Mouse (Mus musculus) liver, adult 2 months (tissue): Measurements from ENCODE around the gene Slc25a13. TPM values are rescaled to one million over a fixed set of nuclear protein-coding genes. Genes with fewer than 3 reads are reported as not detected.

ENCODE experiments used
- DNase-seq: peaks from one replicate; pipeline ENCODE4 v3.0.0-alpha.2; 2011; ENCODE audit warnings: low read depth, low spot score; ENCODE audit errors: extremely low read depth
- H3K27ac ChIP-seq: fragments of 200-500 bp; replicated peaks from 2 replicates; pipeline ENCODE4 v1.5.1; 2012; ENCODE audit warnings: low read depth, mild to moderate bottlenecking, control low read depth, inconsistent platforms, low read length; ENCODE audit not compliant: insufficient read depth
- H3K27me3 ChIP-seq: fragments of 200-500 bp; 2 replicates; pipeline ENCODE4 v1.6.1; 2012; ENCODE audit warnings: mild to moderate bottlenecking, moderate library complexity, low read length, inconsistent platforms; ENCODE audit not compliant: control insufficient read depth, insufficient read depth
- H3K36me3 ChIP-seq: fragments of 200-500 bp; 2 replicates; pipeline ENCODE4 v1.6.1; 2012; ENCODE audit warnings: low read length, inconsistent platforms; ENCODE audit not compliant: control insufficient read depth, insufficient read depth
- H3K4me1 ChIP-seq: fragments of 200-500 bp; 2 replicates; pipeline ENCODE4 v1.6.1; 2011; ENCODE audit warnings: low read length; ENCODE audit not compliant: control insufficient read depth, insufficient read depth
- H3K4me3 ChIP-seq: fragments of 200-500 bp; 2 replicates; pipeline ENCODE4 v1.5.1; 2011; ENCODE audit warnings: low read depth, mild to moderate bottlenecking, control low read depth, low read length, moderate library complexity; ENCODE audit not compliant: insufficient read depth
- H3K79me2 ChIP-seq: fragments of 200-500 bp; 2 replicates; pipeline ENCODE4 v1.6.1; 2012; ENCODE audit warnings: inconsistent platforms, mild to moderate bottlenecking, low read length, moderate library complexity; ENCODE audit not compliant: control insufficient read depth, insufficient read depth
- H3K9ac ChIP-seq: fragments of 200-500 bp; 2 replicates; pipeline ENCODE4 v1.6.1; 2012; ENCODE audit warnings: low read depth, mild to moderate bottlenecking, control low read depth, inconsistent platforms, low read length
- CTCF ChIP-seq: fragments of 200-500 bp; IDR thresholded peaks from 2 replicates; pipeline ENCODE4 v1.5.1; 2011; ENCODE audit warnings: low read depth, low read length, control low read depth
- POLR2A ChIP-seq: fragments of 200-500 bp; IDR thresholded peaks from 2 replicates; pipeline ENCODE4 v1.6.1; 2011; ENCODE audit warnings: low read length, control low read depth; ENCODE audit not compliant: insufficient read depth; ENCODE audit errors: extremely low read depth
- WGBS: fragments of 180-500 bp; shearing (Covaris S2); methylation state at CpG from one replicate; pipeline ENCODE4 v1.1.7; 2018; 5-methylcytosine and 5-hydroxymethylcytosine counted together
- polyA plus RNA-seq: library from polyadenylated mRNA; depleted of rRNA; stranded (reverse); fragments of >200 nt; gene quantifications from 2 replicates; pipeline ENCODE4 v1.2.3, GENCODE M21; 2012
- total RNA-seq: library from RNA; depleted of rRNA; stranded (reverse); fragments of >200 nt; gene quantifications from 2 replicates; pipeline ENCODE4 v1.2.3, GENCODE M21; 2014

Slc25a13 gene
- total and polyA plus RNA-seq, 2 experiments, result 53.5 to 232 TPM

DNA sequence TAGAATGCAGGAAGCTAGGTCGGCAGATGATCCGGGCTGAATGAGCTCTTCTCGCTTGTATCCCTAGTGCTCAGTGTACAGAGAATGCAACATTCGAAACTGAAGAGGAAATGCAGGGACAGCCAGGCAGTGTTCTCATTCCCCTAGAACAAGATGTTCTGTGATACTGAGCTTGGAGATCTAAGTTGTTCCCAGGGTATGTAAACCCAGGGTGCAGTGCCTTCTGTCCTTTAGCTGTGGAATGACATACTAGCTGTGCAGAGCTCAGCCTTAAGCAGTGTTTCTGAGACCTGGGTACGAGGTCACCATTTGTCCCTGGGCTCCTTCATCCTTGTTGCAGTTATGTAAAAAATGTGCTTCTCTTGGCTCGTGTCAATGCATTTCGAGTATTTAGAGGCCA is 25.1 kb upstream of the Slc25a13 start:
- 81% methylated on average over 7 of the region's 7 CpGs for WGBS
- Histone ChIP-seq H3K4me1 (peaks cover 8% of the 10 kb centered on the region), H3K9ac (no peak overlapping the region), H3K79me2 (no peaks in the 10 kb centered on the region), H3K27ac (no peak overlapping the region), H3K4me3 (no peak overlapping the region), H3K36me3 (no peaks in the 10 kb centered on the region), H3K27me3 (no peaks in the 10 kb centered on the region)
- TF ChIP-seq CTCF, result no peak
- no peak for TF ChIP-seq POLR2A
- DNase-seq, result no peak

DNA sequence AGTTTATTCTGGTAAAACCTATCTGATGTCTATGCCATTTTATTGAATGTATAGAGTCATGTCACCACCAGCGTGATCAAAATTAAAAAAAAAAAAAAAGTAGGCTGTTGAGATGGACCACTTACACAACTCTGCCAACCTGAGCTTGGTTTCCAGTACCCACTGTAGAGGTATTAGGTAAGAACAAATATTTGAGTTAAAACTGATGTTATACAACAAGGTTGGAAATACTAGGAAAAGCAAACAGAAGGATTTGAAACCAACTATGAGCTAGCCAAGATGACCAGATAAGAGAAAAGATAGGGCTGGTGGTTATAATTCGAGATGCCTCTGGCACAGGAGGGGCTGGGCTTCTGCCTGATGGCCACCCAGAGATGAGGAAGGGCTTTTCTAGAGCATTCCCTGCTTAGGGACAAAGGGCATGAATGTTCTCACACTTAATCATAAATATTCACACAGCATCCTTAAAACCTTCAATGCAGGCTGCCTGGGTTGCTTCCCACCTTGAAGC is 19.9 kb upstream of the Slc25a13 start:
- no peak for TF ChIP-seq CTCF
- TF ChIP-seq POLR2A, result no peak
- H3K4me3 ChIP-seq, result no peak overlapping the region
- H3K36me3 ChIP-seq, result no peaks in the 10 kb centered on the region
- H3K27ac ChIP-seq, result peak overlapping the region; percentile 31
- no peaks in the 10 kb centered on the region for H3K27me3 ChIP-seq
- WGBS, result 26% methylated on average over 2 of the region's 2 CpGs
- peak overlapping the region; percentile 12; the same call in 1 of the 2 replicates for H3K9ac ChIP-seq
- peaks cover 3% of the 10 kb centered on the region for H3K4me1 ChIP-seq
- peak; percentile 94 for DNase-seq
- H3K79me2 ChIP-seq, result no peaks in the 10 kb centered on the region

DNA sequence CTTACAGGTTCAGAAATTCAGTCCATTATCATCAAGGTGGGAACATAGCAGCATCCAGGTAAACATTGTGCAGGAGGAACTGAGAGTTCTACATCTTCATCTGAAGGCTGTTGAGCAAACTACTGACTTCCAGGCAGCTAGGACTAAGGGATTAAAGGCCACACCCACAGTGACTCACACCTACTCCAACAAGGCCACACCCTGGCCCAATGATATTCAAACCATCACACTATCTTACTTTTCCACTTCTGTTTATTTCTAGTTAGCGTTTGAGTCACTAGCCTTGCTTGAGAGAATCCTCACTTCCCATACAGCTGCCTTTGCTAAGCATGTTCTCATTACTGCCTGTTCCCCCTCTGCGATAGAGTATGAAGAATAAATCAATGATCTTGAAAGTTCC is 13.3 kb upstream of the Slc25a13 start:
- Histone ChIP-seq H3K36me3 (no peaks in the 10 kb centered on the region), H3K27ac (no peak overlapping the region), H3K4me1 (no peaks in the 10 kb centered on the region), H3K79me2 (no peaks in the 10 kb centered on the region), H3K9ac (no peak overlapping the region), H3K4me3 (no peak overlapping the region), H3K27me3 (no peaks in the 10 kb centered on the region)
- DNase-seq, result no peak
- TF ChIP-seq POLR2A (no peak), CTCF (no peak)
- WGBS, result 79% methylated on average over 2 of the region's 2 CpGs

DNA sequence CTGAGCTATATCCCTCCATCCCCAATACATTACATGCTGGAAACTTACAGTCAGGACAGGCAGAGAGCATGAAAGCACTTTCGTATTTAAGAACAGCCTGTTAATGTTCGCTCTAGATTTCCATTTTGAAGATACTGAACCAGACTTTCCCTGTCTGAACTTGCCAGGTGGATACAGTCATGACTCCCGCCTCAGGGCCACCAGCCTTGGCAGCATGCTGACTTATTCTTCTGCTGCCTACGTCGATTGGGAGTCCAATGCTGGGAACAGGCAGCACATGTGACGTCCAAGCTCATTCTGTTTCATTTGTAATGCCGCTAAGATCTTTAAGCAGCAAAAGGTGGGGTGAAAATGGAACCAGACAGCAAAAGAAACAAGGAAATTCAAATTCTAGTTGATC is 5.7 kb upstream of the Slc25a13 start:
- H3K36me3 ChIP-seq, result no peaks in the 10 kb centered on the region
- peaks cover 11% of the 10 kb centered on the region for H3K4me1 ChIP-seq
- no peak overlapping the region for H3K27ac ChIP-seq
- DNase-seq, result peak; percentile 41
- H3K9ac ChIP-seq, result no peak overlapping the region
- whole genome bisulfite sequencing, result 83% methylated on average over 7 of the region's 7 CpGs
- no peak overlapping the region for H3K4me3 ChIP-seq
- H3K27me3 ChIP-seq, result no peaks in the 10 kb centered on the region
- no peaks in the 10 kb centered on the region for H3K79me2 ChIP-seq
- TF ChIP-seq CTCF (no peak), POLR2A (no peak)

DNA sequence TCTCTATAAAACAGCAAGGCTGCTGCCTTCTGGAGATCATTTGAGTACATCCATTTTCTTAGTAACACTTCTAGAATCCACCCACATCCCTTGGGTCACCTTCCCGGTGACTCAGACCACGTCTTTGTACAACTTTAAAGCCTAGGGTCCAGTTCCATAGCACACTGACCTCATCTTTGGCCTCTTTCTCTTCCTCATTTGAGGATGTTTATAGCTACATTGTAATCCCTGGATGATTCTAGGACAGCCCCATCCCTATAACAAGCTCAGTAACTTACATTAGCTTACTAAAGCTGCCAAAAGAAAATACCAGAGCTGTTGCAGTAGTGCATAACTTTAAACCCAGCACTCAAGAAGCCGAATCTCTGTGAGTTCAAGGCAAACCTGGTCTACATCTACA is 3.6 kb upstream of the Slc25a13 start:
- 76% methylated on average over 3 of the region's 3 CpGs for WGBS
- Histone ChIP-seq H3K27ac (peak overlapping the region; percentile 78), H3K9ac (no peak overlapping the region), H3K79me2 (no peaks in the 10 kb centered on the region), H3K4me3 (no peak overlapping the region), H3K4me1 (peaks cover 11% of the 10 kb centered on the region), H3K27me3 (no peaks in the 10 kb centered on the region), H3K36me3 (no peaks in the 10 kb centered on the region)
- TF ChIP-seq CTCF, result no peak
- TF ChIP-seq POLR2A, result no peak
- no peak for DNase-seq

GRCm38 (mm10) chr6:6219661-6220370 is 2.8 kb upstream of the Slc25a13 start:
- Histone ChIP-seq H3K27ac (peak overlapping the region; percentile 78), H3K9ac (no peak overlapping the region), H3K27me3 (no peaks in the 10 kb centered on the region), H3K4me3 (no peak overlapping the region), H3K79me2 (no peaks in the 10 kb centered on the region), H3K4me1 (peaks cover 11% of the 10 kb centered on the region), H3K36me3 (no peaks in the 10 kb centered on the region)
- peak; percentile 100 for DNase-seq
- TF ChIP-seq CTCF, result no peak
- TF ChIP-seq POLR2A, result no peak
- WGBS, result 19% methylated on average over 12 of the region's 12 CpGs
